Mouse (Mus musculus): Measurements from ENCODE around the gene 4930467E23Rik.
A peak's percentile ranks its signal among the peaks of the same experiment; 100 is the strongest.
"Not testable (repeated sequence)": the region's sequence is repeated elsewhere in the genome, so short reads cannot be mapped to it uniquely, and the experiment has no call there.

4930467E23Rik gene

GRCm38 (mm10) chr8:19729276-19729675, at the start of gene 4930467E23Rik:
Gene 4930467E23Rik (plus strand): TSS chr8:19729576.
- DNase-seq: not testable (repeated sequence)

GRCm38 (mm10) chr8:19682311-19682710, 47.1 kb upstream of the 4930467E23Rik start:
- not testable (repeated sequence) for DNase-seq

GRCm38 (mm10) chr8:19685476-19685875, 43.9 kb upstream of the 4930467E23Rik start:
- DNase-seq: not testable (repeated sequence)

- not testable (repeated sequence) for DNase-seq
These were observed 40.4 kb upstream of the 4930467E23Rik start for GRCm38 (mm10) chr8:19688802-19689525.

- not testable (repeated sequence) for DNase-seq
These were observed 39.6 kb upstream of the 4930467E23Rik start for GRCm38 (mm10) chr8:19689745-19690144.

- DNase-seq: not testable (repeated sequence)
These were observed 38.0 kb upstream of the 4930467E23Rik start for GRCm38 (mm10) chr8:19691421-19691820.

GRCm38 (mm10) chr8:19697497-19698077, 31.8 kb upstream of the 4930467E23Rik start:
- not testable (repeated sequence) for DNase-seq

GRCm38 (mm10) chr8:19698123-19698522, 31.3 kb upstream of the 4930467E23Rik start:
- not testable (repeated sequence) for DNase-seq

GRCm38 (mm10) chr8:19698722-19699121, 30.7 kb upstream of the 4930467E23Rik start:
- not testable (repeated sequence) for DNase-seq

GRCm38 (mm10) chr8:19701326-19701725, 28.1 kb upstream of the 4930467E23Rik start:
- not testable (repeated sequence) for DNase-seq

GRCm38 (mm10) chr8:19702276-19702675, 27.1 kb upstream of the 4930467E23Rik start:
- DNase-seq: not testable (repeated sequence)

- DNase-seq: peak; percentile 84
These were observed 26.2 kb upstream of the 4930467E23Rik start for GRCm38 (mm10) chr8:19702972-19703709.

GRCm38 (mm10) chr8:19703906-19704305, 25.5 kb upstream of the 4930467E23Rik start:
- not testable (repeated sequence) for DNase-seq

GRCm38 (mm10) chr8:19704441-19705215, 24.7 kb upstream of the 4930467E23Rik start:
- DNase-seq: not testable (repeated sequence)

GRCm38 (mm10) chr8:19705216-19705600, 24.2 kb upstream of the 4930467E23Rik start:
- not testable (repeated sequence) for DNase-seq

- DNase-seq: not testable (repeated sequence)
These were observed 23.2 kb upstream of the 4930467E23Rik start for GRCm38 (mm10) chr8:19706101-19706725.

- peak; percentile 73 for DNase-seq
These were observed 22.2 kb upstream of the 4930467E23Rik start for GRCm38 (mm10) chr8:19706918-19707760.

- not testable (repeated sequence) for DNase-seq
These were observed 21.5 kb upstream of the 4930467E23Rik start for GRCm38 (mm10) chr8:19707761-19708443.

GRCm38 (mm10) chr8:19708976-19709375, 20.4 kb upstream of the 4930467E23Rik start:
- DNase-seq: not testable (repeated sequence)

GRCm38 (mm10) chr8:19709488-19709887, 19.9 kb upstream of the 4930467E23Rik start:
- DNase-seq: not testable (repeated sequence)
